Mouse (Mus musculus) heart, embryonic 10.5 days (tissue): ENCODE measurements around the gene Ttc25. TPM values are rescaled to one million over a fixed set of nuclear protein-coding genes. Genes with fewer than 3 reads are reported as not detected.

Experiments
- DNase-seq: peaks from one replicate; pipeline ENCODE4 v3.0.0-alpha.2; 2017; ENCODE audit warnings: low spot score
- H3K27ac ChIP-seq: fragments of 300-500 bp; sonication (generic); 2 replicates; pipeline ENCODE4 v1.5.1; 2016; ENCODE audit warnings: mild to moderate bottlenecking
- H3K27me3 ChIP-seq: fragments of 300-500 bp; sonication (generic); 2 replicates; pipeline ENCODE4 v1.6.1; 2016; ENCODE audit warnings: mild to moderate bottlenecking; ENCODE audit not compliant: poor library complexity, insufficient read depth, severe bottlenecking
- H3K36me3 ChIP-seq: fragments of 300-500 bp; sonication (generic); 2 replicates; pipeline ENCODE4 v1.6.1; 2016; ENCODE audit warnings: mild to moderate bottlenecking, moderate library complexity
- H3K4me1 ChIP-seq: fragments of 300-500 bp; sonication (generic); 2 replicates; pipeline ENCODE4 v1.6.1; 2016; ENCODE audit warnings: mild to moderate bottlenecking
- H3K4me3 ChIP-seq: fragments of 300-500 bp; sonication (generic); 2 replicates; pipeline ENCODE4 v1.5.1; 2016; ENCODE audit warnings: mild to moderate bottlenecking, moderate library complexity
- H3K9me3 ChIP-seq: fragments of 300-500 bp; sonication (generic); 2 replicates; pipeline ENCODE4 v1.6.1; 2016; ENCODE audit warnings: mild to moderate bottlenecking, moderate library complexity
- WGBS: fragments of 180-500 bp; shearing (Covaris S2); methylation state at CpG from one replicate; pipeline ENCODE4 v1.1.7; 2016; 5-methylcytosine and 5-hydroxymethylcytosine counted together
- polyA plus RNA-seq: library from polyadenylated mRNA; unstranded; fragments of >200 nt; fragmentation: Nextera tagmentation; extraction: Ambion mirVana; gene quantifications from 2 replicates; pipeline ENCODE4 v1.2.1, GENCODE M21; 2016

The Ttc25 gene
- polyA plus RNA-seq, 1 experiment from 2014 or later, result 0.59 TPM

GRCm38 (mm10) chr11:100536466-100536865, 8.9 kb upstream of the Ttc25 start:
- Histone ChIP-seq H3K4me3 (no peak overlapping the region), H3K27ac (no peak overlapping the region), H3K27me3 (no peaks in the 10 kb centered on the region), H3K9me3 (no peaks in the 10 kb centered on the region), H3K4me1 (peaks cover 13% of the 10 kb centered on the region), H3K36me3 (no peaks in the 10 kb centered on the region)
- no peak for DNase-seq

GRCm38 (mm10) chr11:100540966-100541365, 4.4 kb upstream of the Ttc25 start:
- H3K36me3 ChIP-seq, result no peaks in the 10 kb centered on the region
- H3K27me3 ChIP-seq, result no peaks in the 10 kb centered on the region
- no peak overlapping the region for H3K4me3 ChIP-seq
- 24% methylated on average over 6 of the region's 6 CpGs for WGBS
- peaks cover 25% of the 10 kb centered on the region for H3K4me1 ChIP-seq
- no peak overlapping the region for H3K27ac ChIP-seq
- no peaks in the 10 kb centered on the region for H3K9me3 ChIP-seq
- DNase-seq, result no peak

GRCm38 (mm10) chr11:100541577-100541976, 3.8 kb upstream of the Ttc25 start:
- peaks cover 30% of the 10 kb centered on the region for H3K4me1 ChIP-seq
- no peaks in the 10 kb centered on the region for H3K27me3 ChIP-seq
- H3K9me3 ChIP-seq, result no peaks in the 10 kb centered on the region
- DNase-seq, result no peak
- no peak overlapping the region for H3K4me3 ChIP-seq
- WGBS, result 67% methylated on average over 2 of the region's 2 CpGs
- peak overlapping the region; percentile 3; the same call in 1 of the 2 replicates for H3K27ac ChIP-seq
- H3K36me3 ChIP-seq, result no peaks in the 10 kb centered on the region

GRCm38 (mm10) chr11:100545746-100546085, 309 bp downstream of the Ttc25 start:
- WGBS, result 25% methylated on average over 7 of the region's 7 CpGs
- peak overlapping the region; percentile 62 for H3K4me3 ChIP-seq
- no peaks in the 10 kb centered on the region for H3K9me3 ChIP-seq
- peaks cover 29% of the 10 kb centered on the region for H3K4me1 ChIP-seq
- peaks cover 2% of the 10 kb centered on the region; the same call in 1 of the 2 replicates for H3K27me3 ChIP-seq
- DNase-seq, result no peak
- peak overlapping the region; percentile 88 for H3K27ac ChIP-seq
- no peaks in the 10 kb centered on the region for H3K36me3 ChIP-seq

GRCm38 (mm10) chr11:100546955-100547354, 1.5 kb downstream of the Ttc25 start:
- DNase-seq, result no peak
- peaks cover 4% of the 10 kb centered on the region; the same call in 1 of the 2 replicates for H3K27me3 ChIP-seq
- no peaks in the 10 kb centered on the region for H3K36me3 ChIP-seq
- 86% methylated on average over 6 of the region's 6 CpGs for WGBS
- peaks cover 22% of the 10 kb centered on the region for H3K4me1 ChIP-seq
- H3K9me3 ChIP-seq, result no peaks in the 10 kb centered on the region
- no peak overlapping the region for H3K4me3 ChIP-seq
- no peak overlapping the region for H3K27ac ChIP-seq

- H3K9me3 ChIP-seq, result no peaks in the 10 kb centered on the region
- H3K36me3 ChIP-seq, result no peaks in the 10 kb centered on the region
- H3K4me1 ChIP-seq, result peaks cover 20% of the 10 kb centered on the region
- no peak overlapping the region for H3K4me3 ChIP-seq
- peaks cover 4% of the 10 kb centered on the region; the same call in 1 of the 2 replicates for H3K27me3 ChIP-seq
- WGBS, result 75% methylated on average over 6 of the region's 6 CpGs
- no peak overlapping the region for H3K27ac ChIP-seq
- no peak for DNase-seq
These were observed 2.7 kb downstream of the Ttc25 start for GRCm38 (mm10) chr11:100548141-100548540.

- Histone ChIP-seq H3K36me3 (no peaks in the 10 kb centered on the region), H3K4me1 (peaks cover 20% of the 10 kb centered on the region), H3K27me3 (peaks cover 4% of the 10 kb centered on the region; the same call in 1 of the 2 replicates), H3K27ac (no peak overlapping the region), H3K4me3 (no peak overlapping the region), H3K9me3 (no peaks in the 10 kb centered on the region)
- DNase-seq, result no peak
- WGBS, result 71% methylated on average over 8 of the region's 8 CpGs
These were observed 4.1 kb downstream of the Ttc25 start for GRCm38 (mm10) chr11:100549466-100549865.

- 61% methylated on average over 6 of the region's 6 CpGs for WGBS
- no peaks in the 10 kb centered on the region for H3K9me3 ChIP-seq
- peaks cover 4% of the 10 kb centered on the region; the same call in 1 of the 2 replicates for H3K27me3 ChIP-seq
These were observed 4.7 kb downstream of the Ttc25 start for GRCm38 (mm10) chr11:100550101-100550500.

GRCm38 (mm10) chr11:100552842-100553241, 7.4 kb downstream of the Ttc25 start:
- WGBS, result 77% methylated on average over 4 of the region's 4 CpGs
- no peaks in the 10 kb centered on the region for H3K9me3 ChIP-seq
- H3K27me3 ChIP-seq, result peaks cover 4% of the 10 kb centered on the region; the same call in 1 of the 2 replicates
- no peak for DNase-seq
- H3K27ac ChIP-seq, result no peak overlapping the region
- peaks cover 10% of the 10 kb centered on the region; the same call in 1 of the 2 replicates for H3K4me1 ChIP-seq
- no peak overlapping the region for H3K4me3 ChIP-seq
- no peaks in the 10 kb centered on the region for H3K36me3 ChIP-seq

More at GRCm38 (mm10) chr11:100550101-100550500, 4.7 kb downstream of the Ttc25 start:
- H3K27ac ChIP-seq, result no peak overlapping the region
- H3K4me1 ChIP-seq, result peaks cover 16% of the 10 kb centered on the region
- no peaks in the 10 kb centered on the region for H3K36me3 ChIP-seq
- H3K4me3 ChIP-seq, result no peak overlapping the region
- DNase-seq, result no peak

GRCm38 (mm10) chr11:100555583-100555982, 10.2 kb downstream of the Ttc25 start:
- Histone ChIP-seq H3K4me3 (peak overlapping the region; percentile 36), H3K9me3 (no peaks in the 10 kb centered on the region), H3K36me3 (no peaks in the 10 kb centered on the region), H3K27me3 (peaks cover 4% of the 10 kb centered on the region; the same call in 1 of the 2 replicates), H3K27ac (no peak overlapping the region), H3K4me1 (peaks cover 15% of the 10 kb centered on the region)
- 12% methylated on average over 11 of the region's 11 CpGs for WGBS
- DNase-seq, result peak; percentile 82

GRCm38 (mm10) chr11:100557563-100557962, 12.2 kb downstream of the Ttc25 start:
- Histone ChIP-seq H3K4me3 (no peak overlapping the region), H3K4me1 (peaks cover 9% of the 10 kb centered on the region), H3K36me3 (no peaks in the 10 kb centered on the region), H3K9me3 (no peaks in the 10 kb centered on the region), H3K27ac (no peak overlapping the region), H3K27me3 (no peaks in the 10 kb centered on the region)
- no peak for DNase-seq
- 80% methylated on average over 3 of the region's 3 CpGs for WGBS

GRCm38 (mm10) chr11:100559476-100559875, 14.1 kb downstream of the Ttc25 start:
- 35% methylated on average over 7 of the region's 7 CpGs for WGBS

GRCm38 (mm10) chr11:100561748-100562147, 16.3 kb downstream of the Ttc25 start:
- Histone ChIP-seq H3K9me3 (no peaks in the 10 kb centered on the region), H3K27me3 (no peaks in the 10 kb centered on the region), H3K4me3 (no peak overlapping the region), H3K27ac (no peak overlapping the region), H3K4me1 (peaks cover 8% of the 10 kb centered on the region), H3K36me3 (no peaks in the 10 kb centered on the region)
- 71% methylated on average over 5 of the region's 5 CpGs for WGBS
- DNase-seq, result no peak

More at GRCm38 (mm10) chr11:100559476-100559875, 14.1 kb downstream of the Ttc25 start:
- no peaks in the 10 kb centered on the region for H3K27me3 ChIP-seq
- H3K36me3 ChIP-seq, result no peaks in the 10 kb centered on the region
- no peak overlapping the region for H3K4me3 ChIP-seq
- no peaks in the 10 kb centered on the region for H3K9me3 ChIP-seq
- DNase-seq, result no peak
- no peak overlapping the region for H3K27ac ChIP-seq
- H3K4me1 ChIP-seq, result peaks cover 9% of the 10 kb centered on the region

- H3K27me3 ChIP-seq, result peaks cover 12% of the 10 kb centered on the region; the same call in 1 of the 2 replicates
- peaks cover 8% of the 10 kb centered on the region for H3K4me1 ChIP-seq
- H3K27ac ChIP-seq, result no peak overlapping the region
- no peak overlapping the region for H3K4me3 ChIP-seq
- DNase-seq, result no peak
- no peaks in the 10 kb centered on the region for H3K36me3 ChIP-seq
- WGBS, result 68% methylated on average over 15 of the region's 15 CpGs
- H3K9me3 ChIP-seq, result no peaks in the 10 kb centered on the region
These were observed 18.9 kb downstream of the Ttc25 start for GRCm38 (mm10) chr11:100564297-100564696.
